Mouse (Mus musculus) heart, postnatal 14 days (tissue): Measurements from ENCODE around the gene Gprin1. TPM values are rescaled to one million over a fixed set of nuclear protein-coding genes. Genes with fewer than 3 reads are reported as not detected.

Source experiments
- DNase-seq, 2 experiments: peaks; one replicate each; pipeline ENCODE4 v3.0.0; 2021 to 2022
- intact Hi-C: fragments of 180-260 bp; cut with DNase I; formaldehyde crosslinking; loops from one replicate; pipeline ENCODE4 v1.15.1; 2025
- total RNA-seq, 2 experiments: library from RNA; stranded (reverse); gene quantifications; 2 replicates each; pipeline ENCODE4 v1.2.3; 2021

The Gprin1 gene
- total RNA-seq, 2 experiments from 2014 or later, result not detected

DNA sequence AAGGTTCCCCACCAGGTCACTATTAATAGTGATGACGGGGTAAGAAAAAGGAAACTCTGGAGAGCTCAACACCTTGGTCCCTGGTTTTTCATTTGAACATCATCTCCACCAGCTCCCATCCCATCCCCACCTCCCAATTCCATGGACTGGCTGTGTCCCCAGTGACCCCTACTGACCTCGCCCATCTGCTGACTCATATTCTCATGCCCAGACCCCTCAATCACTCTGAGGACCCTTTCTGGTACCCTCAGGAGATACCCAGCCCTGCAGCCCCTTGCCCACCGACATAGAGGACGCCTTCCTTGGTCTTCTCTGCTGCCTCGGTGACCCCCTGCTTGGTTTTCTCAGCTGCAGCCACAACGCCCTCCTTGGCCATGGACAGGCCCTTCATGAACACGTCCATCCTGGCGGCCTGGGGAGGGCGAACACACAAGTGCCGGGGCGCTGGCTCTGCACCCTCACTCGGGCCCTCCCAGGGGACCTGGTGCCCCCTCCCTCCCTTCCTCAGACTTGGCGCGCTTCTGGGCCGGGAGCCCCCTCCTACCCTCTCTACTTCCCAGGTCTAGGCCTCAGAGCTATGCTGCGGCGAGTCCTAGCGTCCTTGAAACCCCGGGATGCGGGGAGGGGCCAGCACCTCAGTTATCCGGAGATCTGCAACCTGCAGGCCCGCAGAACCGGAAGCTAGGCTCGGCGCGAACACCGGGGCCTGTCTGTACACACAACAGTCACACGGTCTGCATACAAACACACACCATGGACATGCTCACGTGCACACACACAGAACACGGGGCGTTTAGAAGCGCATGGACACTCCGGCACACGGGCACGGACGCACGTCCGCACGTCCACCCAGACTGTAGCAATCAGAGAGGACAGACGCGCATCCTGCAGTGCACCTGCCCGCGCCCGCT, 15.9 kb upstream of the Gprin1 start:
- no peak for DNase-seq
- intact Hi-C loops, result loop anchor here (1.0 kb wide), 1 partner anchor 48 kb away; no protein-coding TSS in a partner anchor

DNA sequence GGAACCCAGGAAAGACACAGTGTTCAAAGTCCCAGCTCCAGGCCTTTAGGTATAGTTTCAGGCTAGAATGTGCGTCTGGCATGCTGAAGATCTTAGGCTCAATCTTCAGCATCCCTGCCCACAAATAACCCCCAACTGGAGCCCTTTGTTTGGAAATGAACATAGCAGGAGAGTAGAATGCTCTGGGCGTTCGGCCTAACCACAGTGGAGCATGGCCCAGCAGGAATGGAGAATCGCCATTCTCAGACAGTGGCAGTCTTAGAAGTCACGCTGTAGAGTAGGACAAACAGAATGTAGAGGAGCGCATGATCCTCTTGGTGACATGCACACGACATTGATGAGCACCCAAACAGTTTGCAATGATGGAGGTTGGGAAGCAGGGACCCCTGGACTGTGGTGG, 11.2 kb upstream of the Gprin1 start:
- no peak for DNase-seq
- intact Hi-C loops, result no loop called here

DNA sequence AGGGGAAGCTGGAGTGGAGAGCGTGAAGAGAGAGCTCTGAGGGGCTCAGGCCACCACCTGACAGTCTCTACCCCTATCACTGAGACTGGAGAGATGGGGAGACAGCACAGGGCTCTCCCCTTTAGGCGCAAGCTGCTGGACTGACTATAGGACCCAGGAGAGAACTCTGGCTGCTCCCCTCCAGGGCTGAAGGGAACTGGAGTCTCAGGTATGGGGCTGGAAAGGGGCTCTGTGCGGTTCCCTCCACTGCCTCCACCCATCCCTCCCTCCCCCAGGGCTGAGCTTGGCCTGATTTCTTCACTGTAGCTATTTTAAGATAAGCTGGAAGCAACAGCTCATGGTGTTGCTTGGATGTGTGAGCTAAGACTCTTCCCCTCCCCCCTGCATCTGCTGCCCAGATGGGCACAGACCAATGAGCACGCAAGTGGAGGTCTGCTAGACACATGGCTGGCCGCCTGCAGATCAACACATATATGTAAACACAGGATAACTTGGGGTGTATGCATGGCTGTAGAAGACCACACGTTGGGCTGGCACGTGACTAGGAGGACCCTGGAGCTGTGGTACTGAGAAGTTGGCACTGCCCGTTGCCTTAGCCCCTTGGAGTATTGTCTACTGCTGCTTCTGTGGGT, 10.6 kb upstream of the Gprin1 start:
- intact Hi-C loops, result no loop called here
- no peak for DNase-seq

DNA sequence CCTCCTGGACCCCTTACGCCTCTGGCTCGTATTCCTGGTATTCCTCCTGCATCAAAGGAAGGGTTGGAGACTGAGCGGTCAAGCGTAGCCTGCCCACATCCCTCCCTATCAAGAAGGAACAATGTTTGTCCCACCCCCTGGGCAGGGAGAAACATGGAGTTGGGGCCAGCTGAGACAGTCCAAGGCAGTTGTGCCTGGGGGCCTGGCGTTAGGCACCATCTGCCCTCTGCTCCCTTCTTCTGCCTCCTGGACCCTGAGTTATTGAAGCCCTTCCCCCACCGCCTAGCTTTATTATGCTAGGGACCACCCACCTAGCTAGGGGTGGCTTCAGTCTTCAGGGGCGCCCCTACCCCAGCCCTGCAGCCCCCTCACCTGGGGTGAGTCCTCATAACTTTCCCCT, 9.8 kb upstream of the Gprin1 start:
- DNase-seq, result no peak
- intact Hi-C loops, result no loop called here

DNA sequence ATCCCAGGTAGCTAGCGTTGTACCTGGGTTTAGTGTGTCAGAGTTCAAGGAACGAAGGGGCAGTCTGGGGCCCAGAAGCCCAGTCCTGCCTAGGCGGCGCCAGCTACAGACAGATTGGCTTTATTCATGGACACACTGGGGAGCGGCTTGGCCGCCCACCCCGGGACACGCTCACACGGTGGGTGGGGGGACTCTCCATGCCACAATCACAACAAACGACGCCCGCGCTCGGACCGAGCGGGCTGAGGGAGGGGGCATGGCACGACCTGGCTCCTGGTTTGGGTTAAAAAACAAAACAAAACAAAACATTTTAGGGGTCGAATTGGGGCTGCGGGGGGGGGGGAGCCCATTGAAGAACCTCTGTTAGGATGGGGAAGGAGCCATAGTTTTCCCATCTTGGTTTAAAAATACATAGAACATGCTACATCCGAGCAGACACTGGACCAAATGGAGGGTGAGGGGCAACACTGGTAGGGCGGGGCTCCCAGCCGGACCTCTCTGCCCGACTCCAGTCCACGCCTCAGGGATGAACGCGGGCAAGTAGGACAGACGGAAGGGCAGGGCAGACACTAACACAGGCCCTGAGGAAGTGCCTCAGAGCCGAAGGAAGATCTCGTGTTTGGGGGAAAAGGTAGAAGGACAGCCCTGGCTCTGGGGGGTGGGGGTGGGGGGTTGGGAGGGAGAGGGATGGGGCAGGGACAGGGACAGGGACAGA, 9.2 kb upstream of the Gprin1 start:
- intact Hi-C loops, result no loop called here
- DNase-seq, result no peak

DNA sequence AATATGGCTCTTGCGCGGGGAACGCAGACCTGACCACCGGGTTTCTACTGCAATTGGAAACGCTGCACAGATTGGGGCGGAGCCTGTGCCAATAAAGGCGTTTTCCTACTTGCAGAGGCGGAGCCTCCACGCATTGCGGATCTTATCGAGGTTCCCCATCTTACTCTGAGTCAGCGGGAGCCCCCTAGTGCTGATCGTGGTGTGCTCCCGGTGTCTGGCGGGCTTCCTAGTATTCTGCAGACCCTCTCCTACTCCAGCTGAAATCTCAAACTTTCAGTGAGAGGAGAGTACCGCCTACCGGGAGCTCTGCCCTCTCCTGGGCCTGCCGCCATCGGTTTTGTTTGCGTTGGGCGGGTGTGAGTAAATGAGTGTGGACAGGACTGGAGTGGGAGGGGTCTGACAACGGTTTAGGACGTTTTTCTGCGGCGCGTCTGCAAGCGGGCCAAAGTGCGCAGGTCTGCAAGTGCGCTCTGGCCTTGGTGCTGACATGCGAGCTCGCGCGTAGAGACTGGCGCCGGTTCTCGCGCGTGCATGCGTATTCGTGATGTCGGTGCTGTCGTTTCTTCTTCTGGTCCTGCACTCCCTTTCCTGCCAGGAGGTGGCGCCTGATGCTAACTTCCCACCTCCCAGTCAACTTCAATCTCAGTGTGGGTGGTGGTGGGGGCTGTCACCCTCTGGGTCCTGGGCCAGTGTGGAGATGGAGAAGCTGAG, 8.5 kb upstream of the Gprin1 start:
- intact Hi-C loops, result no loop called here
- peak; percentile 60 to 79 for DNase-seq

DNA sequence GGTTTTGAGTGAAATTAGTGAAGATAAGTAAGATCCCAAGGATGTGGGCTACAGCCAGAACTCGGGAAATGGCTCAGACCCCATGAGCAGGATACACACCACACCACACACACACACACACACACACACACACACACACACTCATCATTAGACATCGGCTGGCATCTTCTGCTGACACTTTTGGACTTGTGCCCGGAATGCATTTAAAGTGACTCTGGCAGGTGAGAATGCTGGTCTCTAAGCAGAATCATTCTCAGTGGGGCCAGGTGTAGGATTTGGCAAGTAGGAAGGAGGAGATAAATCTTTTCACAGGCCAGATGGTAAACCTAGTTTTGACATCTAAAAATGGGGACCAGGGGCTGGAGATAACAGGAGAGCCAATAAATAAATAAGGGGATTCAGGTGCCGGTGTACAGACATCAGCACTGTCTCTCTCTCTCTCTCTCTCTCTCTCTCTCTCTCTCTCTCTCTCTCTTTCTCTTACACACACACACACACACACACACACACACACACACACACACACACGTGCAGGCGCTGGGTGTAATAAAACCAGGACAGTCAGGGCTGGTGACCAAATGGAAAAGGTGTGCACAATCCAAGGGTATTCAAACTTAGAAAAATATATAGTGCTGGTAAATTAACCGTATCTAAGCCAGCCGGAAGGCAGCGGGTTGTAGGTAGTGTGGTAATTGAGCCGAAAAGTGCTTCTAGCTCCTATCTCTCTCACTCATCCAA, 7.6 kb upstream of the Gprin1 start:
- no peak for DNase-seq
- intact Hi-C loops, result no loop called here

DNA sequence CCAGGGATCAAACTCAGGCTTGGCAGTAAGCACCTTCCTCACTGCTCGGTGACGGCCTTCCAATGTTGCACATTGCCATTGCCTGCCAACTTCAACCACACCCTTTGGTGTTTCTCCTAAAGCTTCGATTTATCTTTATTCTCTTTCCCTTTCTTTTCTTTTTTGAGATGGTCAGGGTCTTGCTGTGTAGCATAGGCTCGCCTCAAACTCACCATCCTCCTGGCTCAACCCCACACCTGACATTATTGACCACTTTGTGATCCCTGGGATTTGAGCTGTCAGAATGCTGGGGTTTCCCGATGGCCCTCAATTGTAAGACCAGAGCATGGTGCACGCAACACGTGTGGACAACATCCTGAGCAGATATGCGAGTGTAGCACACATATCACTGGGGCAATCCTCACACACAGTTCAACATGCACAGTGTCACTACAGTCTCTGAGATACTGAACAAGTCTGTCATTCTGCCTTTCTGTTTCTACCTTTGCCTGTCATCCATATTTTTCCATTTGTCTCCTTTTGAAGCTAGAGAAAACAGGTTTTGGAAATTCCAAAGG, 6.6 kb upstream of the Gprin1 start:
- intact Hi-C loops, result no loop called here
- no peak for DNase-seq

DNA sequence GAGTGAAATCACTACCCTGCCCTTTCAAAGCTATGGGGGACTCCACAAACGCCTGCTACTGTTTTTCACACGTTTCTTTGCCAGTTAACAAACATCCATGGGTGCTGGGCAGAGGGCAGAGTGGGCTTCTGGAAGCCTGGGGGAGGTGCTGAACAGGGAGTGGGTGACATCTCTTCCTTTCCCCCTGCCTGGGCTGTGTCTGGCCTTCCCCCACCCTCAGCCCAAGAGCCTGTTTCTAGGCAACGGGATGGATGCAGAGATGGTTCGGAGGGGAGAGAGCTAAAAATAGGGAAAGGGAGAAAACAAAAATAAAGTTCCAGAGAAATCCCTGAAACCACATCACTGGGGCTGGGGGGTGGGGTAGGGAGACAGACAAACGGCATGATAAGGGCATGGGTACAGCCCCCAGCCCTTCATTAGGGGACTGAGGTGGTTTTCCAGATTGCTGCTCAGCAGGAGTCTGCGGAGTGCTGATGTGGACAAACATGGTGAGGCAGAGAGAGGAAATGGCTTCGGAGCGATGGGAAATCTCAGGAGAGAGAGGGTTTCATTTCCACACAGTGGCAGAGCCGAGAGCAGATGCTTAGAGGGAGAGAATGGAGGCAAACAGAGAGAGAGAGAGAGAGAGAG, 5.6 kb upstream of the Gprin1 start:
- DNase-seq, result no peak
- intact Hi-C loops, result no loop called here

DNA sequence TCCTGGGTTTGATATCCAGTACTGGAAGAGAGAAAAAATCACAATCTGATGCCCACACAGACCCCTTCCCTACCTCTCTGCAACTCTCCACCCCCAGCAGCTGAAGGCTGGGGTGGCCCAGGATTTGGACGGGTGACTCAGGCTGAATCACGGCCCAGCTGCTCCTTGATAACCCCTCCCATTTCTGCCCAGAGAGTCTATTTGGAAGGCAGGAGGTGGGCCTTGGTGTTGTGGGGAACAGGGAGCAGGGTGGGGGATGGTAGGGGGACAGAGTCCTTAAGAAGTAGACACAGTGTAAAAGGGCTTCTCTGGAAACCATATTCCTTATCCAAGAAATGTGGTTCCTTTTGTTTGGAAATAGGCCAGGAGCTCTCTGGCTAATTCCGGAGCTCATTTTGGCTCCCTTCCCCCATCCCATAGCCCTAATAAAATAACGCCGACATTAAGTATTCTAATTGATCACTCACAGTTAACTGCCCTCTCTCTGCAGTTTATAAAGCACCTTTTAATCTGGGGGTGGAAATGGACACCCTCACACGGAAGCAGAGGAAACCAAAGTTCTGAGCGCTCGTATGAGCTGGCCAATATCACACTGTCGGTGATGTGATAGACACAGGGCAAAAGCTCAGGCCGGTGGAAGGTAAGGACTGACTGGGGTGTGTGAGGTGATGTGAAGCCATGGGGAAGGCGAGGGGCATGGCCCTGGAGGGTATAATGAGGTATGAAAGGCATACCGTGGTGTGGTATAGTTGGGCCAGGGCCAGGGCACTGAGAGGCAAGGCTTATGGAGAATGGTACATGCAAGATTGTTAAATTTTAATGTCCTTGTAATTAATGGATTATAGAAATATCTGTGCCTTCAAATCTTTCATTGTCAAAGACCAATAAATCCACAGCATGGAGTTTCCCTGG, 4.8 kb upstream of the Gprin1 start:
- DNase-seq, result no peak

DNA sequence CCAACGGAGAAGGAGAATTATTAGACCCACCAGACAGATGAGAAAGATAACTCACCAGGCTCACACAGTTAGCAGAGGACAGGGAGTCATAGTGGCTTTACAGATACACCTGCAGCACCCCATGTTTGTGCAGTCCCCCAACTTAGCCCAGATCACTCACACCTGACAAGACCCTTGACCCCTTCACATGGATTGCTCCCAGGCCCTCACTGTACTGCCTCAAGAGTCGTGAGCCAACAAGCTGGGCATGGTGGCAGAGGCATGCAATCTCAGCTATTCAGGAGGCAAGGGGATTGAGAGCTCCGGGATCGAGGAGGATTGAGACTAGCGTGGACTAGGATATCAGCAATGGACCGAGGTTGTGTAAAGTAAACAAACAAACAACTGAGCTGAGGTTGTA, 4.1 kb upstream of the Gprin1 start:
- no peak for DNase-seq
- intact Hi-C loops, result no loop called here

More for the DNA sequence above, 4.8 kb upstream of the Gprin1 start:
- intact Hi-C loops, result no loop called here

DNA sequence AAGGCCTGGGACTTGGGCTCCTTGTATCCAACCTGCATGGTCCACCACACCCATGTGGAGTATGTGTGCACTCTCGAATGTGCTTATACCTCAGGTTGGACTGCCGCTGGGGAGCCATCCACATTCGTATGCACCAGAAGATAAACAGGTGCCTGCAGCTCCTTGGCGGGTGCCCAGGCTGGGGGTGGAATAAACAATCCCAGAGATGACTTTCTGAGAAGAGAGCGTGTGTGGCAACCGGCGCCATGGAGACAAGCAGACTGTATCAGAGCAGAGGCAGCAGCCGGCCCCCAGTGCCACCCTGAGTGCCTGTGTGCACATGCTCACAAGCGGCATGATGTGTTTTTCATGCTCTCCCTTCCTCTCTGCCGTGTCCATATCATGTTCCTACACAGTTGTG, 3.0 kb upstream of the Gprin1 start:
- DNase-seq, result no peak
- intact Hi-C loops, result no loop called here

DNA sequence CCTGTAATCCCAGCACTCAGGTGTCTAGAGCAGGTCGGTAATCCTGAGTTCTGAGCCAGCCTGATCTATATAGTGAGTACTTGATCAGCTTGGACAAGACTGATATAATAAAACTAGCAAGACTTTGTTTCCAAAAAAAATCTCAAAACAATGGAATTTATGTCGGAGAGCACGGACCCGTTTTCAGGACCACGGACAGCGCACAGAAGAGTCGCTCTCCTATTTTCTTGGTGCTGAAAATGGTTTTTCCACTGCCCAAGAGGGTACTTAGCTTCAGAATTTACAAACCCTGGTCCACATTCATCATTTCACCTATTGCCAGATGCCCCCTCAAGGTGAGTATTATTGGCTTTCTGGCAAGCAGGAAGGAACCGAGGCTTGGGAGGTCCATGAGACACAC, 1.0 kb upstream of the Gprin1 start:
- peak; percentile 43 to 61 for DNase-seq
- intact Hi-C loops, result no loop called here

DNA sequence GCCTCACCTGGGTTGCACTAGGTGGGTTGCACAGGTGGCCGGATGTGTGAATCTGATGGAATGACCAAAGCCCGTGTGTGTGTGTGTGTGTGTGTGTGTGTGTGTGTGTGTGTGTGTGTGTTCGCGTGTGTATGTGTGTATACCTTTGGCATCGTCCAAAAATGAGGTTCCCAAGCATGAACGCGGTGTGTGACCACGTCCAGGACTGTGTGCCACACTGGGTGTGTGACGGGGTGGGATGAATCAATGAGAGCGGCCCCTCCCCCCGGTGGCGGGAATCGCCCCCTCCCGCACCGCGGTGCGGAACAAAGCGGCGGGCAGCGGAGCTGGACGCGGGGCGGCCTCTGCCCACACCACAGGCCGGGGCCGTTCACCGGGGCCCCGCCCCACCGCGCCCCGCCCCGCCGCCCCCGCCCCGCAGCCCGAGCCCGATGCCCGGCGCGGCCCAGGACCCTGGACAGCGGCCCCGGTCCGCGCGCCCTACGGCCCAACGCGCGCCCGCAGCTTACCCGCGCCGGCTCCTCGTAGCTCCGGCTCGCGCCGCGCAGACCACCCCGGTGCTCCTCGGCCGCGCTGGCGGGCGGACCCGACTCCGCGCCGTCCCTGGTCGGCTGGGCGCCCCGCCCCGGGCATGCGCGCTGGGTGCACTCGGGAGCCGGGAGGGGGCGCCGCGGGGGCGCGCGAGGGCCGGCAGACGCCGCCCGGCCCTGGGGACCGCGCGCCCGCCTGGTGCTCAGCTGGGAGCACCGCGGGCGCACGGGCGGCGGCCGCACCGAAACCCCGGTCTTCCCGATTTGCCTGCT, 412 bp downstream of the Gprin1 start:
- peak; percentile 43 to 45 for DNase-seq
- intact Hi-C loops, result no loop called here

DNA sequence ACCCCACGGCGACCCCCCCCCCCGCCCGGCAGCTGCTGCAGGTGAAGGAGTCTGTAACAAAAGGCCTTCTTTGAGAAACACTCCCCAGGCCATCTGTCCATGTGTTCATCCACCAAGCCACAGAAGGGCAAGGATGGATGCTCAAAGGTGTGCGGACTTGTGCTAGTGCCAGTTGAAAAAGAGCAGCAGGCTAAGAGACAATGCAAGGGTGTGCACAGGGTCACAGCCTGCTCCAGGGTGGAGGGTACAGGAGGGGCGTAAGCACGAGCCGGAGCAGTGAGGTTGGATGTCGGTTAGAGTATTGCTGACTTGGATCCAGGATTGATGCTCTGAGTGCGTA, 983 bp downstream of the Gprin1 start:
- no peak for DNase-seq
- intact Hi-C loops, result no loop called here

DNA sequence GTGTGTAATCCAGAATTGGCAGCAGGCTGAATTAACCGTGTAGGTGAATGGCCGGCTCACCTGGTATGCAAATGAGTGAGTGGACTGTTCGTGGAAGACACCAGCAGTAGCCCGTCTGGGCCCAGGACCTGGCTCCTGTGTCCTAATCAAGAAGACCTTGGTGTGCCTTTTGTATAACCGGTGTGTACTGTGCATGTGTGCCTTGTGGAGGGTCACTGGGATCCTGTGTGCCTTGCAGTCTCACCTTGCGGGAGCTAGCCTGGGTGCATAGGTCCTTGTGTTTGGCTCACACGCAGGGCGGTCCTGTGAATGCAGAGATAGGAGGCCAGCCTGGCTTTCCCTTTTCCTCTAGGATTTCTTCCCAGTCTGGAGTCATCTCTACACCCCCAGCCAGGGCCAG, 1.5 kb downstream of the Gprin1 start:
- intact Hi-C loops, result no loop called here
- DNase-seq, result no peak

DNA sequence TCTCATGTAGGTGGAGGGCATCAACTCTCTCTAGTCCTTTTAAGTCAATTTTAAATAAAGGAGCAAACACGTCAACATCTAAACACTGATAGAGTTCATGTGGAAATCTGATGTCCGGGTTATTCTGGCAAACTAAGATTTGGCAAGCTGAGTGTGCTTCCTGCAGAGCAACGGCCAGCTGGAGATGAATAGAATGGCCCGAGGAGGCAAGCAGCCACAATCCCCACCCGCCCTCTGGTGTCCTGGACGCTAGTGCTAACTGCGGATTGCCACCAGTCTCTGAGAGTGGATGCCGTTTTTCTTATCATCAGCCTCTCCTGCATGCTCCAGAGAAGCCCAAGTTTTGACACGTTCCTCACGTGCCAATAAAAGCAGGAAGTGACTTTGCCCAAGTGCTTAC, 2.8 kb downstream of the Gprin1 start:
- intact Hi-C loops, result no loop called here
- DNase-seq, result no peak

DNA sequence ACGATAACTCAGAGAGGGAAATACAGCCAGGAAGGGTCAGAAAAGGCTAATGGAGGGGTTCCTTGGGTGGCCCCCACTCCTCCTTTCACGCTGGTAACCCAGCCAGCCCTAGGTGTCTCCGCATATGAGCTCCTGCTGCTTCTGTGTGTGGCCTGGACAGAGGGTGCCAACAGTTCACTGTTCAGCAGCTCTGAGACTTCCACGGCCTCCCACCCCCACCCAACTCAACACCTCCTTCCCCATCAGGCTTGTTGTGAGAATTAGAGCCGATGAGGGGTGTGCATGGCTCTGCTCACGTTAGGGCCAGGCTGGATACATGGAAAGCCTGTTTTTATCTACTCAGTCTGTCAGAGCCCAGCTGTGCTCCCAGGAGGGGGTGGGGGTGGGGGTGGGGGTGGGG, 3.6 kb downstream of the Gprin1 start:
- DNase-seq, result no peak
- intact Hi-C loops, result no loop called here
